10 mouse cellular contexts compared by ENCODE assay signal in the genomic region with DNA sequence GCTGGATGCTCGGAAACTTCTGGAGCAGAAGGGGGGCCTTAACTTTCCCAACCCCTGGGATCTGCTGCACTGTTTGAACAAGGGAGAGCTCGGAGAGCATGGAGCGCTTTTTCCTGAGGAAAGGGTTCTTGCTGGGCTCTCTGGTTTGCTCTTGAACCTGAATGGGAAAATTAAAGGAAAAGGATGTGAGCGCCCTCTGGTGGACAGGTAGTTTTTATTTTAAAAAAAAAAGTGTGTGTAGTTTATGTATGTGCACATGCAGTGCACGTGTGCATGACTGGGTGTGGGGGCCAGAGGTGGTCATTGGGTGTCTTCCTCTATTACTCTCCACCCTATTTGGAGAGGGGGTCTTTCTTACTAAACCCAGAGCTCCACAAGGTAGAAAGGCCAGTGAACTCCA. TPM values are rescaled to one million over a fixed set of nuclear protein-coding genes. Genes with fewer than 3 reads are reported as not detected.
DNase-seq lines count a peak whose midpoint lies in the region; ATAC-seq and TF ChIP-seq lines count a peak whose summit lies in the region.
"Had no signal": no experiment of that assay in that cellular context is flagged by ENCODE, and none has a peak within 500 bp of the region (broad histone marks: within the 10 kb centered on the region; RNA-seq: fewer than 3 reads in every experiment).

No protein-coding gene starts in this region.

- no peak overlapping the region for H3K9ac ChIP-seq in heart, postnatal 0 days (replicated peaks; ENCODE audit: low read depth, low read length)
- no peak overlapping the region for H3K9ac ChIP-seq in midbrain, embryonic 16.5 days (ENCODE audit: low read depth, low read length)
- H3K9ac ChIP-seq: lung, embryonic 15.5 days had no signal

- H3K4me3 ChIP-seq in heart, postnatal 0 days (ENCODE audit: low read depth, low read length) = no peak overlapping the region
- H3K4me3 ChIP-seq in heart, embryonic 10.5 days = no peak overlapping the region
- H3K4me3 ChIP-seq in hindbrain, embryonic 10.5 days = no peak overlapping the region
- no peak overlapping the region for H3K4me3 ChIP-seq in midbrain, embryonic 16.5 days (ENCODE audit: low read depth, low read length)
- H3K4me3 ChIP-seq: lung, embryonic 15.5 days had no signal

- H3K4me2 ChIP-seq in heart, postnatal 0 days (ENCODE audit: low read depth, low read length) = no peak overlapping the region
- H3K4me2 ChIP-seq in midbrain, embryonic 16.5 days (ENCODE audit: low read length) = no peak overlapping the region
- H3K4me2 ChIP-seq: lung, embryonic 15.5 days had no signal

- H3K36me3 ChIP-seq in heart, postnatal 0 days (replicated peaks; ENCODE audit: control insufficient read depth, insufficient read depth, low read length) = no peaks in the 10 kb centered on the region; the same call in 1 of the 2 replicates
- H3K36me3 ChIP-seq in heart, embryonic 10.5 days = peaks cover 33% of the 10 kb centered on the region
- peaks cover 40% of the 10 kb centered on the region for H3K36me3 ChIP-seq in hindbrain, embryonic 10.5 days
- H3K36me3 ChIP-seq in midbrain, embryonic 16.5 days (ENCODE audit: control insufficient read depth, insufficient read depth, low read length) = peaks cover 3% of the 10 kb centered on the region; the same call in 1 of the 2 replicates

- peaks cover 14% of the 10 kb centered on the region for H3K4me1 ChIP-seq in heart, postnatal 0 days (ENCODE audit: control insufficient read depth, insufficient read depth)
- H3K4me1 ChIP-seq in heart, embryonic 10.5 days = peaks cover 21% of the 10 kb centered on the region
- H3K4me1 ChIP-seq in hindbrain, embryonic 10.5 days (replicated peaks) = peaks cover 26% of the 10 kb centered on the region
- peaks cover 13% of the 10 kb centered on the region for H3K4me1 ChIP-seq in midbrain, embryonic 16.5 days (ENCODE audit: control insufficient read depth, insufficient read depth, low read length)

- no peaks in the 10 kb centered on the region for H3K27me3 ChIP-seq in heart, postnatal 0 days (ENCODE audit: control insufficient read depth, insufficient read depth, low read length)
- no peaks in the 10 kb centered on the region for H3K27me3 ChIP-seq in heart, embryonic 10.5 days (ENCODE audit: insufficient read depth, poor library complexity, severe bottlenecking)
- H3K27me3 ChIP-seq in hindbrain, embryonic 10.5 days (ENCODE audit: insufficient read depth, poor library complexity, severe bottlenecking) = no peaks in the 10 kb centered on the region
- no peaks in the 10 kb centered on the region for H3K27me3 ChIP-seq in midbrain, embryonic 16.5 days (ENCODE audit: control insufficient read depth, insufficient read depth, low read depth, low read length)
- H3K27me3 ChIP-seq: lung, embryonic 15.5 days had no signal

- WGBS in heart, postnatal 0 days = 59% methylated on average over 5 of the region's 5 CpGs
- 65% methylated on average over 5 of the region's 5 CpGs for WGBS in heart, embryonic 10.5 days
- WGBS in hindbrain, embryonic 10.5 days = 59% methylated on average over 5 of the region's 5 CpGs
- WGBS in midbrain, embryonic 16.5 days = 65% methylated on average over 5 of the region's 5 CpGs

- no peak for ATAC-seq in heart, postnatal 0 days (ENCODE audit: insufficient read depth, low read depth)
- ATAC-seq in midbrain, embryonic 16.5 days = no peak

- TF ChIP-seq EP300 in heart, postnatal 0 days (IDR thresholded peaks at IDR 0.05; ENCODE audit: low read depth) = no peak

- H3K9me3 ChIP-seq in heart, postnatal 0 days (replicated peaks; ENCODE audit: control insufficient read depth, low read length) = no peaks in the 10 kb centered on the region
- no peaks in the 10 kb centered on the region for H3K9me3 ChIP-seq in heart, embryonic 10.5 days
- H3K9me3 ChIP-seq in hindbrain, embryonic 10.5 days = no peaks in the 10 kb centered on the region
- no peaks in the 10 kb centered on the region for H3K9me3 ChIP-seq in midbrain, embryonic 16.5 days (replicated peaks; ENCODE audit: control insufficient read depth, low read length, poor library complexity, severe bottlenecking)
- H3K9me3 ChIP-seq: lung, embryonic 15.5 days had no signal

- no peak overlapping the region for H3K27ac ChIP-seq in heart, postnatal 0 days (ENCODE audit: low read depth)
- H3K27ac ChIP-seq in heart, embryonic 10.5 days = no peak overlapping the region
- H3K27ac ChIP-seq in hindbrain, embryonic 10.5 days = no peak overlapping the region
- H3K27ac ChIP-seq in midbrain, embryonic 16.5 days (ENCODE audit: low read length) = no peak overlapping the region
- H3K27ac ChIP-seq: lung, embryonic 15.5 days had no signal

- TF ChIP-seq CTCF in heart, postnatal 0 days (IDR thresholded peaks at IDR 0.05; ENCODE audit: low read depth) = peak; percentile 36

- DNase-seq in heart, postnatal 0 days (ENCODE audit: low spot score) = peak; percentile 34
- no peak for DNase-seq in heart, embryonic 10.5 days (ENCODE audit: low spot score)
- DNase-seq in urinary bladder, postnatal 25 days (ENCODE audit: low spot score) = peak; percentile 48
- no peak for DNase-seq in urinary bladder, adult 2 months (ENCODE audit: low spot score)
- DNase-seq in kidney, postnatal 25 days = peak; percentile 39 to 71
- no peak for DNase-seq in right cerebral cortex, postnatal 14 days
- DNase-seq in hindbrain, embryonic 10.5 days (ENCODE audit: low spot score) = no peak

RNA-seq across cellular contexts. Expression of a gene that starts 3.7 kb away (rescaled TPM):
- 1.7 and 10.3 TPM in 2 replicates for total RNA-seq in heart, postnatal 0 days (2014; rRNA removed; ENCODE audit: low replicate concordance)
- 8.2 and 8.7 TPM in 2 replicates for polyA plus RNA-seq in heart, postnatal 0 days (2015; fragmentation: Nextera tagmentation; extraction: Ambion mirVana)
- polyA plus RNA-seq in heart, embryonic 10.5 days (2016; fragmentation: Nextera tagmentation; extraction: Ambion mirVana) = 17.8 and 22.9 TPM in 2 replicates
- 5.2 and 5.4 TPM in 2 replicates for polyA plus RNA-seq in urinary bladder, adult 2 months (2012; rRNA removed)
- polyA plus RNA-seq in hindbrain, embryonic 10.5 days (2016; fragmentation: Nextera tagmentation; extraction: Ambion mirVana) = 25.3 and 28.7 TPM in 2 replicates
- polyA plus RNA-seq in midbrain, embryonic 16.5 days (2015; fragmentation: Nextera tagmentation; extraction: Ambion mirVana) = 17.7 and 19.4 TPM in 2 replicates

RNA-seq across cellular contexts. Expression of a gene that starts 3.9 kb away (rescaled TPM):
- total RNA-seq in heart, postnatal 0 days (2014; rRNA removed; ENCODE audit: low replicate concordance) = 8.6 and 34.4 TPM in 2 replicates
- 21.6 and 22.7 TPM in 2 replicates for polyA plus RNA-seq in heart, postnatal 0 days (2015; fragmentation: Nextera tagmentation; extraction: Ambion mirVana)
- 43.2 and 45.1 TPM in 2 replicates for polyA plus RNA-seq in heart, embryonic 10.5 days (2016; fragmentation: Nextera tagmentation; extraction: Ambion mirVana)
- polyA plus RNA-seq in urinary bladder, adult 2 months (2012; rRNA removed) = 13.4 and 14.4 TPM in 2 replicates
- 58.6 and 59.7 TPM in 2 replicates for polyA plus RNA-seq in hindbrain, embryonic 10.5 days (2016; fragmentation: Nextera tagmentation; extraction: Ambion mirVana)
- 34.7 and 36.4 TPM in 2 replicates for polyA plus RNA-seq in midbrain, embryonic 16.5 days (2015; fragmentation: Nextera tagmentation; extraction: Ambion mirVana)

RNA-seq across cellular contexts. Expression of a gene that starts 55.7 kb away (rescaled TPM):
- total RNA-seq in heart, postnatal 0 days (2014; rRNA removed; ENCODE audit: low replicate concordance) = 0.27 TPM in 1 of 2 replicates, not detected in the other
- polyA plus RNA-seq in heart, postnatal 0 days (2015; fragmentation: Nextera tagmentation; extraction: Ambion mirVana) = 0.20 and 0.22 TPM in 2 replicates
- 0.63 and 1.2 TPM in 2 replicates for polyA plus RNA-seq in heart, embryonic 10.5 days (2016; fragmentation: Nextera tagmentation; extraction: Ambion mirVana)
- 0.03 and 0.04 TPM in 2 replicates for polyA plus RNA-seq in urinary bladder, adult 2 months (2012; rRNA removed)
- polyA plus RNA-seq in hindbrain, embryonic 10.5 days (2016; fragmentation: Nextera tagmentation; extraction: Ambion mirVana) = 0.17 and 0.21 TPM in 2 replicates
- polyA plus RNA-seq in midbrain, embryonic 16.5 days (2015; fragmentation: Nextera tagmentation; extraction: Ambion mirVana) = not detected in 2 replicates
- total RNA-seq: adrenal gland, postnatal 36 days had no signal

RNA-seq across cellular contexts. Expression of a gene that starts 59.0 kb away (rescaled TPM):
- total RNA-seq in heart, postnatal 0 days (2014; rRNA removed; ENCODE audit: low replicate concordance) = 4.8 and 6.1 TPM in 2 replicates
- 4.0 and 4.3 TPM in 2 replicates for polyA plus RNA-seq in heart, postnatal 0 days (2015; fragmentation: Nextera tagmentation; extraction: Ambion mirVana)
- 7.7 and 8.2 TPM in 2 replicates for polyA plus RNA-seq in heart, embryonic 10.5 days (2016; fragmentation: Nextera tagmentation; extraction: Ambion mirVana)
- 4.3 and 5.0 TPM in 2 replicates for polyA plus RNA-seq in urinary bladder, adult 2 months (2012; rRNA removed)
- 4.0 and 5.7 TPM in 2 replicates for polyA plus RNA-seq in hindbrain, embryonic 10.5 days (2016; fragmentation: Nextera tagmentation; extraction: Ambion mirVana)
- 1.3 and 2.1 TPM in 2 replicates for polyA plus RNA-seq in midbrain, embryonic 16.5 days (2015; fragmentation: Nextera tagmentation; extraction: Ambion mirVana)

Comparison
In these comparisons a context has a peak if more than half of its experiments do, and no peak if none do; other contexts are left out.
1. DNase-seq: peak in heart, postnatal 0 days (single experiment), urinary bladder, postnatal 25 days (single experiment) and kidney, postnatal 25 days (2 of 2); none in heart, embryonic 10.5 days (single experiment), urinary bladder, adult 2 months (single experiment), right cerebral cortex, postnatal 14 days (single experiment) and hindbrain, embryonic 10.5 days (single experiment).